Mouse (Mus musculus): ENCODE results near the gene Zfp715. TPM values are rescaled to one million over a fixed set of nuclear protein-coding genes. Genes with fewer than 3 reads are reported as not detected.
"Not testable (repeated sequence)": the region's sequence is repeated elsewhere in the genome, so short reads cannot be mapped to it uniquely, and the experiment has no call there.

The Zfp715 gene
- polyA plus RNA-seq, 1 experiment from 2014 or later = 10.4 TPM

DNA sequence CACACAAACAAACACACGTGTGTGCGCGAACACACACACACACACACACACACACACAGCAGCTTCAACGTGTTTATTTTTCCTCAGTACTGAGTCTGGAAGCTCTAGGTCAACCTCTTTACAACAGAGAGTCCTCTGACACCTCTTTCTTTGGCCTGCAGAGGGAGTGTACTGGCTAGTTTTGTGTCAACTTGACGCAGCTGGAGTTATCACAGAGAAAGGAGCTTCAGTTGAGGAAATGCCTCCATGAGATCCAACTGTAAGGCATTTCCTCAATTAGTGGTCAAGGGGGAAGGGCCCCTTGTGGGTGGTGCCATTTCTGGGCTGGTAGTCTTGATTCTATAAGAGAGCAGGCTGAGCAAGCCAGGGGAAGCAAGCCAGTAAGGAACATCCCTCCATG is 36.5 kb upstream of the Zfp715 start:
- not testable (repeated sequence) for H3K36me3 ChIP-seq (ENCODE audit: control insufficient read depth, insufficient read depth, low read length); H3K27ac ChIP-seq (ENCODE audit: low read depth, low read length); H3K4me1 ChIP-seq (replicated peaks; ENCODE audit: control insufficient read depth, insufficient read depth, low read length); DNase-seq (ENCODE audit: low spot score); H3K4me3 ChIP-seq (ENCODE audit: low read depth, low read length); H3K9ac ChIP-seq (ENCODE audit: low read depth, low read length); H3K27me3 ChIP-seq (replicated peaks; ENCODE audit: control insufficient read depth, insufficient read depth, low read length); ATAC-seq (replicated peaks; ENCODE audit: low FRiP score); H3K9me3 ChIP-seq (ENCODE audit: control insufficient read depth, low read length); H3K4me2 ChIP-seq
- WGBS = 45% methylated on average over 5 of the region's 5 CpGs

GRCm38 (mm10) chr7:43346571-43346970 is 33.5 kb upstream of the Zfp715 start:
- Histone ChIP-seq H3K4me2 (no peak overlapping the region), H3K9ac (ENCODE audit: low read depth, low read length) (no peak overlapping the region), H3K36me3 (ENCODE audit: control insufficient read depth, insufficient read depth, low read length) (no peaks in the 10 kb centered on the region), H3K4me1 (replicated peaks; ENCODE audit: control insufficient read depth, insufficient read depth, low read length) (peaks cover 2% of the 10 kb centered on the region; the same call in 1 of the 2 replicates), H3K27me3 (replicated peaks; ENCODE audit: control insufficient read depth, insufficient read depth, low read length) (no peaks in the 10 kb centered on the region), H3K9me3 (ENCODE audit: control insufficient read depth, low read length) (no peaks in the 10 kb centered on the region), H3K4me3 (ENCODE audit: low read depth, low read length) (no peak overlapping the region), H3K27ac (ENCODE audit: low read depth, low read length) (no peak overlapping the region)
- WGBS = 94% methylated on average over 1 of the region's 1 CpGs
- no peak for DNase-seq (ENCODE audit: low spot score)
- ATAC-seq (replicated peaks; ENCODE audit: low FRiP score) = no peak

DNA sequence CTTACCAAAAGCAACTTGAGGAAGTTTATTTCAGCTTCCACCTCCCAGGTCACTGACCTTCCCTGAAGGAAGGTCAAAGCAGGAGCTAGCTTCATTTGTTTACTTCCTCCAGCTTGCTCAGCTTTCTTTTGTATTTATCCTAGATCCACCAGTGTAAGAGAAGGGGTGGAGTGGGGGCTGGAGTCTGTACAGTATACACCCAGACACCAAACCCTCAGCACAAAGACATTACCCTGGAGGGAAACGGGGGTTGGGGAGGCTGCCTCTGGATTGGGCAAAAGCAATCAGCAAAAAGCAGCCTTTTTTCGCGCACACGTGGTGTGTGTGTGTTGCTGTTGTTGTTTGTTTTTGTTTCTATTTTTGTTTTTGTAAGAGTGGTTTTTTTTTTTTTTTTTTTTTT is 33.1 kb upstream of the Zfp715 start:
- WGBS = 67% methylated on average over 4 of the region's 4 CpGs
- Histone ChIP-seq H3K4me2 (no peak overlapping the region), H3K9me3 (ENCODE audit: control insufficient read depth, low read length) (no peaks in the 10 kb centered on the region), H3K27me3 (replicated peaks; ENCODE audit: control insufficient read depth, insufficient read depth, low read length) (no peaks in the 10 kb centered on the region), H3K36me3 (ENCODE audit: control insufficient read depth, insufficient read depth, low read length) (no peaks in the 10 kb centered on the region), H3K4me1 (replicated peaks; ENCODE audit: control insufficient read depth, insufficient read depth, low read length) (no peaks in the 10 kb centered on the region), H3K9ac (ENCODE audit: low read depth, low read length) (no peak overlapping the region), H3K4me3 (ENCODE audit: low read depth, low read length) (no peak overlapping the region), H3K27ac (ENCODE audit: low read depth, low read length) (no peak overlapping the region)
- no peak for DNase-seq (ENCODE audit: low spot score)
- ATAC-seq (replicated peaks; ENCODE audit: low FRiP score) = no peak

- DNase-seq (ENCODE audit: low spot score) (no peak), ATAC-seq (replicated peaks; ENCODE audit: low FRiP score) (no peak)
- Histone ChIP-seq H3K36me3 (ENCODE audit: control insufficient read depth, insufficient read depth, low read length) (no peaks in the 10 kb centered on the region), H3K4me2 (no peak overlapping the region), H3K27me3 (replicated peaks; ENCODE audit: control insufficient read depth, insufficient read depth, low read length) (no peaks in the 10 kb centered on the region), H3K4me3 (ENCODE audit: low read depth, low read length) (no peak overlapping the region), H3K9me3 (ENCODE audit: control insufficient read depth, low read length) (no peaks in the 10 kb centered on the region), H3K9ac (ENCODE audit: low read depth, low read length) (no peak overlapping the region), H3K27ac (ENCODE audit: low read depth, low read length) (no peak overlapping the region), H3K4me1 (replicated peaks; ENCODE audit: control insufficient read depth, insufficient read depth, low read length) (no peaks in the 10 kb centered on the region)
- 87% methylated on average over 4 of the region's 4 CpGs for WGBS
Measured at GRCm38 (mm10) chr7:43344491-43344890, 31.4 kb upstream of the Zfp715 start.

GRCm38 (mm10) chr7:43344020-43344419 is 30.9 kb upstream of the Zfp715 start:
- Histone ChIP-seq H3K4me2 (no peak overlapping the region), H3K27ac (ENCODE audit: low read depth, low read length) (no peak overlapping the region), H3K4me1 (replicated peaks; ENCODE audit: control insufficient read depth, insufficient read depth, low read length) (no peaks in the 10 kb centered on the region), H3K27me3 (replicated peaks; ENCODE audit: control insufficient read depth, insufficient read depth, low read length) (no peaks in the 10 kb centered on the region), H3K9ac (ENCODE audit: low read depth, low read length) (no peak overlapping the region), H3K9me3 (ENCODE audit: control insufficient read depth, low read length) (no peaks in the 10 kb centered on the region), H3K36me3 (ENCODE audit: control insufficient read depth, insufficient read depth, low read length) (no peaks in the 10 kb centered on the region), H3K4me3 (ENCODE audit: low read depth, low read length) (no peak overlapping the region)
- 68% methylated on average over 2 of the region's 2 CpGs for WGBS
- no peak for ATAC-seq (replicated peaks; ENCODE audit: low FRiP score)
- DNase-seq (ENCODE audit: low spot score) = no peak

GRCm38 (mm10) chr7:43343191-43343590 is 30.1 kb upstream of the Zfp715 start:
- Histone ChIP-seq H3K36me3 (ENCODE audit: control insufficient read depth, insufficient read depth, low read length) (no peaks in the 10 kb centered on the region), H3K27ac (ENCODE audit: low read depth, low read length) (no peak overlapping the region), H3K4me2 (no peak overlapping the region), H3K27me3 (replicated peaks; ENCODE audit: control insufficient read depth, insufficient read depth, low read length) (no peaks in the 10 kb centered on the region), H3K9ac (ENCODE audit: low read depth, low read length) (no peak overlapping the region), H3K9me3 (ENCODE audit: control insufficient read depth, low read length) (no peaks in the 10 kb centered on the region), H3K4me1 (replicated peaks; ENCODE audit: control insufficient read depth, insufficient read depth, low read length) (no peaks in the 10 kb centered on the region), H3K4me3 (ENCODE audit: low read depth, low read length) (no peak overlapping the region)
- ATAC-seq (replicated peaks; ENCODE audit: low FRiP score) = no peak
- WGBS = 35% methylated on average over 5 of the region's 5 CpGs
- DNase-seq (ENCODE audit: low spot score) = no peak

- Histone ChIP-seq H3K27me3 (replicated peaks; ENCODE audit: control insufficient read depth, insufficient read depth, low read length) (no peaks in the 10 kb centered on the region), H3K9ac (ENCODE audit: low read depth, low read length) (no peak overlapping the region), H3K36me3 (ENCODE audit: control insufficient read depth, insufficient read depth, low read length) (no peaks in the 10 kb centered on the region), H3K4me2 (no peak overlapping the region), H3K4me1 (replicated peaks; ENCODE audit: control insufficient read depth, insufficient read depth, low read length) (no peaks in the 10 kb centered on the region), H3K4me3 (ENCODE audit: low read depth, low read length) (no peak overlapping the region), H3K9me3 (ENCODE audit: control insufficient read depth, low read length) (no peaks in the 10 kb centered on the region), H3K27ac (ENCODE audit: low read depth, low read length) (no peak overlapping the region)
- DNase-seq (ENCODE audit: low spot score) (no peak), ATAC-seq (replicated peaks; ENCODE audit: low FRiP score) (no peak)
- 84% methylated on average over 4 of the region's 4 CpGs for WGBS
Measured at GRCm38 (mm10) chr7:43340771-43341170, 27.7 kb upstream of the Zfp715 start.

GRCm38 (mm10) chr7:43333899-43334298 is 20.8 kb upstream of the Zfp715 start:
- H3K4me2 ChIP-seq = no peak overlapping the region
- no peak for DNase-seq (ENCODE audit: low spot score)
- no peak overlapping the region for H3K9ac ChIP-seq (ENCODE audit: low read depth, low read length)
- WGBS = 61% methylated on average over 2 of the region's 2 CpGs
- ATAC-seq (replicated peaks; ENCODE audit: low FRiP score) = no peak
- H3K36me3 ChIP-seq (ENCODE audit: control insufficient read depth, insufficient read depth, low read length) = no peaks in the 10 kb centered on the region
- no peaks in the 10 kb centered on the region for H3K9me3 ChIP-seq (ENCODE audit: control insufficient read depth, low read length)
- H3K4me1 ChIP-seq (replicated peaks; ENCODE audit: control insufficient read depth, insufficient read depth, low read length) = no peaks in the 10 kb centered on the region
- H3K27me3 ChIP-seq (replicated peaks; ENCODE audit: control insufficient read depth, insufficient read depth, low read length) = no peaks in the 10 kb centered on the region
- H3K4me3 ChIP-seq (ENCODE audit: low read depth, low read length) = no peak overlapping the region
- H3K27ac ChIP-seq (ENCODE audit: low read depth, low read length) = no peak overlapping the region

- no peak overlapping the region for H3K9ac ChIP-seq (ENCODE audit: low read depth, low read length)
- DNase-seq (ENCODE audit: low spot score) (peak; percentile 25), ATAC-seq (replicated peaks; ENCODE audit: low FRiP score) (no peak)
- H3K36me3 ChIP-seq (ENCODE audit: control insufficient read depth, insufficient read depth, low read length) = no peaks in the 10 kb centered on the region
- 25% methylated on average over 6 of the region's 7 CpGs for WGBS
- no peak overlapping the region for H3K27ac ChIP-seq (ENCODE audit: low read depth, low read length)
- no peak overlapping the region for H3K4me2 ChIP-seq
- H3K4me1 ChIP-seq (replicated peaks; ENCODE audit: control insufficient read depth, insufficient read depth, low read length) = no peaks in the 10 kb centered on the region
- H3K27me3 ChIP-seq (replicated peaks; ENCODE audit: control insufficient read depth, insufficient read depth, low read length) = no peaks in the 10 kb centered on the region
- no peak overlapping the region for H3K4me3 ChIP-seq (ENCODE audit: low read depth, low read length)
- no peaks in the 10 kb centered on the region for H3K9me3 ChIP-seq (ENCODE audit: control insufficient read depth, low read length)
Measured at GRCm38 (mm10) chr7:43333203-43333602, 20.1 kb upstream of the Zfp715 start.
